Mouse (Mus musculus) heart, adult 2 months (tissue): ENCODE data around the gene Gm42742. TPM values are rescaled to one million over a fixed set of nuclear protein-coding genes. Genes with fewer than 3 reads are reported as not detected.
A peak's percentile ranks its signal among the peaks of the same experiment; 100 is the strongest.

ENCODE experiments used
- DNase-seq, 2 experiments: peaks; one replicate each; pipeline ENCODE4 v3.0.0; 2021
- H3K27ac ChIP-seq: fragments of 200-600 bp; 2 replicates; pipeline ENCODE4 v1.8.1; 2022
- H3K27me3 ChIP-seq: fragments of 200-500 bp; 2 replicates; pipeline ENCODE4 v1.6.1; 2012; ENCODE audit warnings: mild to moderate bottlenecking, low read length, inconsistent platforms, mixed read lengths; ENCODE audit not compliant: control insufficient read depth, insufficient read depth
- H3K36me3 ChIP-seq: fragments of 200-500 bp; 2 replicates; pipeline ENCODE4 v1.6.1; 2012; ENCODE audit warnings: low read length, inconsistent platforms; ENCODE audit not compliant: control insufficient read depth, insufficient read depth
- H3K4me1 ChIP-seq: fragments of 200-500 bp; 2 replicates; pipeline ENCODE4 v1.6.1; 2011; ENCODE audit warnings: low read length; ENCODE audit not compliant: control insufficient read depth, insufficient read depth
- H3K4me3 ChIP-seq: fragments of 200-600 bp; 2 replicates; pipeline ENCODE4 v1.8.1; 2022
- H3K79me2 ChIP-seq: fragments of 200-500 bp; replicated peaks from 2 replicates; pipeline ENCODE4 v1.6.1; 2012; ENCODE audit warnings: mild to moderate bottlenecking, inconsistent platforms, low read length, moderate library complexity, mixed read lengths; ENCODE audit not compliant: control insufficient read depth, insufficient read depth
- H3K9ac ChIP-seq: fragments of 200-500 bp; 2 replicates; pipeline ENCODE4 v1.6.1; 2012; ENCODE audit warnings: low read depth, mild to moderate bottlenecking, control low read depth, inconsistent platforms, low read length, mixed read lengths
- CTCF ChIP-seq: fragments of 200-600 bp; IDR thresholded peaks from 2 replicates; pipeline ENCODE4 v1.8.1; 2022; ENCODE audit warnings: antibody characterized with exemption, mild to moderate bottlenecking, moderate library complexity
- EP300 ChIP-seq: fragments of 200-500 bp; IDR thresholded peaks from 2 replicates; pipeline ENCODE4 v1.6.1; 2011; ENCODE audit warnings: low read depth, low read length, control low read depth; ENCODE audit not compliant: insufficient read depth
- POLR2A ChIP-seq: fragments of 200-500 bp; IDR thresholded peaks from 2 replicates; pipeline ENCODE4 v1.6.1; 2011; ENCODE audit warnings: mild to moderate bottlenecking, low read depth, low read length, control low read depth; ENCODE audit not compliant: insufficient read depth
- WGBS: fragments of 180-500 bp; shearing (Covaris S2); methylation state at CpG from one replicate; pipeline ENCODE4 v1.1.7; 2018; 5-methylcytosine and 5-hydroxymethylcytosine counted together
- intact Hi-C: fragments of 180-260 bp; cut with DNase I; formaldehyde crosslinking; loops from one replicate; pipeline ENCODE4 v1.15.1; 2025
- polyA plus RNA-seq: library from polyadenylated mRNA; depleted of rRNA; stranded (reverse); fragments of >200 nt; gene quantifications from 2 replicates; pipeline ENCODE4 v1.2.3, GENCODE M21; 2012
- total RNA-seq, 2 experiments: library from RNA; stranded (reverse); gene quantifications; 2 replicates each; pipeline ENCODE4 v1.2.3; 2021

Gene Gm42742
- total and polyA plus RNA-seq, 3 experiments = 15.9 to 25.8 (median 21.7) TPM

DNA sequence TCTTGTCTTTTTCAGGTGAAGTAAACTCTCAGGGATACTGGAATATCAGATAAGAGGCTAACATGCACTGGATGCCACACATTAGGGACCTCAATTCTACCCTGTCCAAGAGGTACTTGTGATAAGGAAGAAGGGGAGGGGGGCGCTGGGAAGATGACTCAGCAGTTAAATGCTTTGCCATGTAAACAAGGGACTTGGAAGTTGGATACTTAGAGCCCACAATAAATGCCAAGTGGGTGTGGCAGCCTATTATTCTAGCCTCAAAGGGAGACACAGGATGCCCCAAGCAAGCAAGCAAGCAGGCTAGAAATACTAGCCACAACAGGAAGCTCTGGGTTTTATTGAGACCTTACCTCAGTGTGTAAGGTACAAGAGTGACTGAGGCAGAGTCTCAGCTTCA is 10.3 kb upstream of the Gm42742 start:
- intact Hi-C loops = no loop called here

DNA sequence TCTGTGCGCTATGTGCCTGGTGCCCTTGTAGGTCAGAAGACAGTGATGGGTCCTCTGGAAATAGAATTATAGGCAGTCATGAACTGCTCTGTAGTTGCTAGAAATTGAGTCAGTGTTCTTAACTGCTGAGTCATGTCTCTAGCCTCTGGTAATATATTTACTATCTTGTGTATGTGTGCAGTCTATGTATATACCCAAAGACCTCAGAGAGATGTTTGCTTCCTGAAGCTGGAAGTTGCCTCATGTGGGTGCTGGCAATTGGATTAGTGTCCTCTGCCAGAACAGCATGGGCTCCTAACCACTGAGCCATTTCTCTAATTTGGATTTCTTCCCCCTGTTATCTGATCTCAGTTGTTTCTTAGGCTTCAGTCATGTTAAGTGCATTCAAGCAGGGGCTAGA is 9.3 kb upstream of the Gm42742 start:
- no peak overlapping the region for H3K27ac ChIP-seq
- 97% methylated on average over 1 of the region's 1 CpGs for WGBS
- no peak for TF ChIP-seq EP300
- TF ChIP-seq CTCF = no peak
- TF ChIP-seq POLR2A = no peak
- H3K79me2 ChIP-seq = no peaks in the 10 kb centered on the region
- H3K4me1 ChIP-seq = peaks cover 8% of the 10 kb centered on the region
- no peak for DNase-seq
- no peaks in the 10 kb centered on the region for H3K27me3 ChIP-seq
- intact Hi-C loops = no loop called here
- H3K36me3 ChIP-seq = no peaks in the 10 kb centered on the region
- H3K4me3 ChIP-seq = no peak overlapping the region
- H3K9ac ChIP-seq = no peak overlapping the region

More for the DNA sequence above, 10.3 kb upstream of the Gm42742 start:
- no peak overlapping the region for H3K9ac ChIP-seq
- WGBS = 67% methylated on average over 1 of the region's 1 CpGs
- no peaks in the 10 kb centered on the region for H3K79me2 ChIP-seq
- H3K27me3 ChIP-seq = no peaks in the 10 kb centered on the region
- H3K27ac ChIP-seq = no peak overlapping the region
- H3K4me1 ChIP-seq = peaks cover 8% of the 10 kb centered on the region
- H3K4me3 ChIP-seq = no peak overlapping the region
- TF ChIP-seq CTCF (no peak), EP300 (no peak), POLR2A (no peak)
- no peaks in the 10 kb centered on the region for H3K36me3 ChIP-seq
- no peak for DNase-seq

DNA sequence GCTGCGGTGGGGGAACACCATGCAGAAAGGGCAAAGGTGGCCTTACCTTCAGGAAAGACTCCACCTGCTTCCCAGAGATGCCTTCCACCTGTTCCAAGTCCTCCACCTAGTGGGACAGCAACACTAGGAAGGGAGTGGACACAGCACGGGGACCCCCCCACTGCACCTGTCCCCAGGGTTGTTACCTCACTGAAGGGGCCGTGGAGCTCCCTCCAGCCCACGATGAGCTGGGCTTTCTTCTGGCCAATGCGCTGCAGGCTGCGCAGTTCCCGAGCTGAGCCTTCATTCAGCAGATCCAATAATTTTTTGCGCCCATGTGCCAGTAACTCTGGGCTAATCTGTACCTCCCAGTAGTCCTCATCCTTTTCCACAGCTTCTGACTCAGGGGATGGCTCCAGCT is 7.0 kb upstream of the Gm42742 start:
- DNase-seq = no peak
- peak overlapping the region; percentile 83 for H3K4me3 ChIP-seq
- intact Hi-C loops = loop anchor here (1.0 to 5.0 kb wide), 3 partner anchors 131 to 269 kb away; partner anchors contain the start of genes Mapk3 and Taok2
- 56% methylated on average over 8 of the region's 8 CpGs for WGBS
- H3K27me3 ChIP-seq = no peaks in the 10 kb centered on the region
- H3K36me3 ChIP-seq = peaks cover 3% of the 10 kb centered on the region; the same call in 1 of the 2 replicates
- H3K4me1 ChIP-seq = peaks cover 9% of the 10 kb centered on the region
- no peaks in the 10 kb centered on the region for H3K79me2 ChIP-seq
- peak overlapping the region; percentile 87 for H3K27ac ChIP-seq
- peak overlapping the region; percentile 76 for H3K9ac ChIP-seq
- TF ChIP-seq CTCF (no peak), POLR2A (no peak), EP300 (no peak)

- no peaks in the 10 kb centered on the region for H3K27me3 ChIP-seq
- intact Hi-C loops = loop anchor here (1.0 to 5.0 kb wide), 3 partner anchors 130 to 268 kb away; partner anchors contain the start of genes Mapk3 and Taok2
- under 1% methylated on average over 48 of the region's 63 CpGs for WGBS
- DNase-seq = peak; percentile 99 to 100
- H3K79me2 ChIP-seq = no peaks in the 10 kb centered on the region
- H3K9ac ChIP-seq = peak within 1 kb of the TSS; percentile 98
- peak within 1 kb of the TSS; percentile 92 for H3K27ac ChIP-seq
- peaks cover 3% of the 10 kb centered on the region; the same call in 1 of the 2 replicates for H3K36me3 ChIP-seq
- H3K4me3 ChIP-seq = peak within 1 kb of the TSS; percentile 83
- H3K4me1 ChIP-seq = peaks cover 9% of the 10 kb centered on the region
- TF ChIP-seq EP300 (peak; percentile 78), CTCF (no peak), POLR2A (peak; percentile 97)
Observed at GRCm38 (mm10) chr7:127026984-127027726, 6.3 kb upstream of the Gm42742 start, which contains the start of gene Maz. Maz (minus strand) TSS chr7:127027037.

DNA sequence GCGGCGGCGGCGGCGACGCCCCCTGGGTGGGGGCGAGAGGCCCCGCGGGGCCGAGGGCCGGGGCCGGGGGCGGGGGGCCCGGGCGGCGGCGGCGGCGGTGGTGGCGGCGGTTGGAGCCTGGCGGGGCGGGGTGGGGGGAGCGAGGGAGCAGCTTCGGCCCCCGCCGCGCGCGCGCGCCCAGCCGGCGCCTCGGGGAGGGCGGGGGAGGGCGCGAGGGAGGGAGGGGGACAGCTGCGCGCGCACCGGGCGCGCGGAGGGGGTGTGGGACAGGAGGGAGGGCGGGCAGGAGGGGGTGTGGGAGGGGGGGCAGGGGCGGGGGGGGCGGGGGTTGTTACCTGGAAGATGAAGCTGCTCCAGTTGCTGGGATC is 5.7 kb upstream of the Gm42742 start:
- Histone ChIP-seq H3K79me2 (no peaks in the 10 kb centered on the region), H3K27me3 (no peaks in the 10 kb centered on the region), H3K36me3 (peaks cover 3% of the 10 kb centered on the region; the same call in 1 of the 2 replicates), H3K4me1 (peaks cover 9% of the 10 kb centered on the region), H3K9ac (peak overlapping the region; percentile 98), H3K4me3 (no peak overlapping the region; the same call in 1 of the 2 replicates), H3K27ac (peak overlapping the region; percentile 87)
- DNase-seq = peak in 1 of 2 experiments; percentile 86
- intact Hi-C loops = loop anchor here (5.0 kb wide), 2 partner anchors 129 to 144 kb away; partner anchors contain the start of gene Taok2
- TF ChIP-seq CTCF (no peak), POLR2A (no peak), EP300 (no peak)
- WGBS = 1% methylated on average over 16 of the region's 48 CpGs

GRCm38 (mm10) chr7:127026161-127026600 is 5.3 kb upstream of the Gm42742 start:
- peaks cover 10% of the 10 kb centered on the region for H3K4me1 ChIP-seq
- 0% methylated on average over 31 of the region's 48 CpGs for WGBS

More at GRCm38 (mm10) chr7:127026161-127026600, 5.3 kb upstream of the Gm42742 start:
- peaks cover 3% of the 10 kb centered on the region; the same call in 1 of the 2 replicates for H3K36me3 ChIP-seq
- TF ChIP-seq EP300 = no peak
- TF ChIP-seq POLR2A = no peak
- TF ChIP-seq CTCF = no peak
- no peaks in the 10 kb centered on the region for H3K27me3 ChIP-seq
- peak overlapping the region; percentile 98 for H3K9ac ChIP-seq
- intact Hi-C loops = loop anchor here (5.0 kb wide), 2 partner anchors 129 to 144 kb away; partner anchors contain the start of gene Taok2
- peak overlapping the region; percentile 56 for H3K4me3 ChIP-seq
- H3K79me2 ChIP-seq = no peaks in the 10 kb centered on the region
- DNase-seq = peak; percentile 79 to 81
- H3K27ac ChIP-seq = peak overlapping the region; percentile 92
